Mouse (Mus musculus) spleen, postnatal 14 days (tissue): ENCODE data around the gene Mdm2.
"Not testable (repeated sequence)": the region's sequence is repeated elsewhere in the genome, so short reads cannot be mapped to it uniquely, and the experiment has no call there.

Experiments used
- DNase-seq, 2 experiments: peaks; one replicate each; pipeline ENCODE4 v3.0.0; 2021 to 2022; ENCODE audit warnings: low spot score in 2 of 2

Gene Mdm2

GRCm38 (mm10) chr10:117710604-117711141, at the start of gene Mdm2:
Mdm2 (minus strand) TSS chr10:117710758.
- peak; percentile 98 to 99 for DNase-seq

DNA sequence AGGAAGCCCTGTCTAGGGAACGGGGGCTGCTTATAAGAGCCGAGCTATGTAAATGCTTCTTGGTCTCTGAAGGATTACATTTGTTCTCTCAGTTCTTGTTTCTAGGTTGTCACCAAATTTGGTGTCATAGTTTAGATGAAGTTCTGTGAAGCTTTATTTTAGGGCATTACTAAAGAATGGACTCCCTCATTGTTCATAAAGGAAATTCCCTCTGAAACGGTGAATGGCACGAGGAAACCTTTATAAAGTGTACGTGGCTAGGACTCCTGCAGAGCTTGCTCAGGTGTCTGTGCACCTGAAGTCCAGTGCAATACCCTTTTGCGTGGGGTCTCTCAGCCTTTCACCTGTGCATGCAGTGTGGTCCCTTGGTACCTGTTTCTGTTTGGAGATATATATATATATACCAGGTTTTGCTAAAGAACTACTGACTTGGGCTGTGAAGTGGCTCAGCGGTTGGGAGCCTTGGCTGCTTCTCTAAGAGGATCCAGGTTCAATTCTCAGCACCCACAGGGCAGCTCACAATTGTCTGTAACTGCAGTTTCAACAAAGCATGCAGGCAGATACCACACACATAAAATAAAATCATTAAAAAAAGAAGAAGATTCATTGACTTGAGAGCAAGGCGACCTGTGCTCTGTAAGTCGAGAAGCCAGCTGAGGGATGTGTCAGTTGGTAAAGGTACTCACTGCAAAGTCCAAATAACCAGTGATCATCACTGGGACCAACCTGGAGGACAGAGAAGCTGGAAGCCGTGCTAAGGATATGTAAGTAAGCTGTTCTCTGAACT, 49.5 kb upstream of the Mdm2 start:
- no peak for DNase-seq

DNA sequence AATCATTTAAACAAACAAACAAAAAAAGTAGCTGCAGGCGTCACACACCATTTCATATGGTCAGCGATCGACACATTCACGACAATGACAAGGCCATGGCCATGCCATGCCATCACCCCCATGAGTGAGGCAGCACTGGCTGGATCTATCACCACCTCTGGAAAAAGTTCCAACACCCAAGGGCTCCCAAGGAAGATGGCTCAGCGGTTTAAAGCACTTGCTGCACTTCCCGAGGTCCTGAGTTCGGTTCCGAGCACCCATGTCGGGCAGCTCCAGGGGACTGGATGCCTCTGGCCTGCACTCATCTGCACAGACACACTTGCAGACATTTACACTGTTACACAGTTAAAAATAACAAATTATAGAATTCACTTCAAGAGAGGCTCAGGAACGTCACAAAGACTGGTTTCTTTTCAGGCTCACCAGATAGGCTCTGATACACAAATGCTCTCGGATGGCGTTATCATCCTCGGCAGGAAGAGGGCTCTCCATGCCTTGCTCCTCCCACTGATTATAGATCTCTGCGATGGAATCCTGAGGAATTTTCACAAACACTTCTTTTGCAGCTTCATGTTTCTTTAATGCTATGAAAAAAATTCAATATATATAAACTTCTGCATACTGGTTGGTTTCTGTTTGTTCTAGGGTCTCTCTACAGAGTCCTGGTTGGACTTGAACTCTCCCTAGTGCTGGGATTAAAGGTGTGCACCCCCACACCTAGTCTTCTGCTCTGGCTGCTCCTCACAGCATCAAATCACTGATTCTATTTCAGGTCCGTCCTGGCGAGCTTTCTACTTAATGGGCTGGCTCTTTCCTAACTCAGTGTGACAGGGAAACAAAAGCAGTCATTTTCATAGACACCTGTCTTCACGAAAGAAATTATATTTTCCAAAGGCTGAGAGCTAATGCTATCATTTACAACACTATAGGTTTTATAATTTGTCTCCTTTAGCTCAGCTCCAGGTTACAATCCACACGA, 48.5 kb upstream of the Mdm2 start:
- DNase-seq, result no peak

DNA sequence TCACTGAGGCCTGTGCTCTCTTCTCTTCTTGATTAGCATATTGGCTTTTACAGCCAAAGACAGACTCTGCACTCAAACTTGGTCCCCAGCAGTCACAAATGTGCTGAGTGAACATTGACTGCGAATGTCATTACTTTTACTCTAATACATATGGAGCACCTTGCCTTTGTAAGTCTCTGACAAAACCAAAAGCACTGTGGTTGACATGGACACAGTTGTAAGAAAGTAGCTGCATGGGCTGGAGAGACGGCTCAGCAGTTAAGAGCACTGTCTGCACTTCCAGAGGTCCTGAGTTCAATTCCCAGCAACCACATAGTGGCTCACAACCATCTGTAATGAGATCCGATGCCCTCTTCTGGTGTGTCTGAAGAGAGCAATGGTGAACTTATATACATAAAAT, 47.8 kb upstream of the Mdm2 start:
- not testable (repeated sequence) for DNase-seq

DNA sequence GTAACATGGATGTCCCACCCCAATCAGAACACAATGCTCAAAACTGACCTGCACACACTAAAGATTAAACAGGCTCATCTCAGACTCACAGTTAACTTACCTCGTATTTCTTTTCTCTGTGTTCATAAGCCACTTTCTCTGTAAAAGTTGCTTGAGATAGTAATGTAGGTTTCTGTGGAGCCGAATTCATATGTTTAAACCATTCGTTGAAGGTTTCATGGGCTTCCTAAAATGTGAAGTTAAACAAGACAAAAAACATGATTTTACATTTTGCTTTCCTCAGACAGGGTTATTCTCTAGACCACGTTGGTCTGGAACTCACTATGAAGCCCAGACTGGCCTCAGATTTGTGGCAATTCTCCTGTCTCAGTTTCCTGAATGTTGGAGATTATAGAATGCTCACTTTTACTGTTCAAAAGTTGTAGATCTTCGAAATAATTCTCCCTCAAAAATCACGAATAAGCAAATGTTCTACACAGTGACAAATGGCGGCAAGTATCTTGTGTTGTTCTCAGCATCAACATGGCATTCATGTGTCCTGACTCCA, 47.3 kb upstream of the Mdm2 start:
- no peak for DNase-seq

GRCm38 (mm10) chr10:117757259-117757658, 46.7 kb upstream of the Mdm2 start:
- no peak for DNase-seq

GRCm38 (mm10) chr10:117756784-117757183, 46.2 kb upstream of the Mdm2 start:
- DNase-seq, result no peak

GRCm38 (mm10) chr10:117755799-117756467, 45.4 kb upstream of the Mdm2 start:
- no peak for DNase-seq

GRCm38 (mm10) chr10:117755086-117755798, 44.7 kb upstream of the Mdm2 start:
- peak in 1 of 2 experiments; percentile 15 for DNase-seq

DNA sequence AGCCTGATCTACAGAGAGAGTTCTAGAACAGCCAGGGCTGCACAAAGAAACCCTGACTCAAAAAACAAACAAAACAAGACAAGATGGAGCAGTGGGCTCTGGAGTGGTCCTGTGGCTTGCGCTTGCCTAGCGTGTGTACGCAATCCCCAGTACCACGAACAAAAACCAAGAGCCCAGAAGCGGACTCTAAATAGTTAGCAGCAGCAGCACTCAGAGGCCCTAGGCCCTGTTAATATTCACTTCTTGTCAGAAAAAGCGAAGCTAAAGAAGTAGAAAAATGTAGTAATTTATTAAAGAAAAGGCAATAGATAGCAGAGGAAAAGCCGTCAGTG, 44.0 kb upstream of the Mdm2 start:
- DNase-seq, result no peak

DNA sequence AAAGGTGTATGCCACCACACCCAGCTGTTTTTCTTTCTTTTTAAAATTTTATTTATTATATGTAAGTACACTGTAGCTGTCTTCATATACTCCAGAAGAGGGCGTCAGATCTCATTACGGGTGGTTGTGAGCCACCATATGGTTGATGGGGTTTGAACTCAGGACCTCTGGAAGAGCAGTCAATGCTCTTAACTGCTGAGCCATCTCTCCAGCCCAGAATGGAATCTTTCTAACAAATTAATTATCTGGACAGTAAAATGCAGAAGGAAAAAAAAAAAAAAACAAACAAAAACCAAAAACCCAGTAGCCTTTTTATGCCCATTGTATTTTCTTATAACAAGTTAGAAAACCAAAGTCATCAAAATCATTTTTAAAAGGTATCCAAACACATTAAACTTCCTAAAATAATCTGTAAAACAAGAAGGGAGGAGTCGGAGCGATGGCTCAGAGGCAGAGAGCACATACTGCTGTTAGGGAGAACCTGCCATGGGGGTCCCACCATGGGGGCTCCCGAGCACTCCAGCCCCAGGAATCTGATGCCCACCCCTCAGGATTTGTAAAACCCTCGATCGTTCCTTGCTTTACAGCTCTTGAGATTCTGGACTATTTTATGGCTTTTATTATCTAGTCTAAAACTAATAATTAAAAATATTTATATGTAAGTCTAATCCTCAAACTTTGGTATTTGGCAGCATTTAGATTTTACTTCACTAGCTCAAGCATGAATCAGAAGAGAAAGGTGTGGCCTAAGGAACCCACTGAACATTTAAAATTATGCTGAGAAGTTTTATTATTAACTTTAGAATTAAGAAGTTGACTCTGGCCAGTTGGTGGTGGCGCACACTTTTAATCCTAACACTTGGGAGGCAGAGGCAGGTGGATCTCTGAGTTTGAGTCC, 43.4 kb upstream of the Mdm2 start:
- no peak for DNase-seq

- no peak for DNase-seq
Measured at GRCm38 (mm10) chr10:117752851-117753647, 42.5 kb upstream of the Mdm2 start.

- no peak for DNase-seq
Measured at GRCm38 (mm10) chr10:117752304-117752821, 41.8 kb upstream of the Mdm2 start.

GRCm38 (mm10) chr10:117751744-117752143, 41.2 kb upstream of the Mdm2 start:
- DNase-seq, result no peak

GRCm38 (mm10) chr10:117751282-117751610, 40.7 kb upstream of the Mdm2 start:
- DNase-seq, result no peak

GRCm38 (mm10) chr10:117750529-117751281, 40.1 kb upstream of the Mdm2 start:
- no peak for DNase-seq

GRCm38 (mm10) chr10:117749787-117750343, 39.3 kb upstream of the Mdm2 start:
- DNase-seq, result no peak
